ENCODE assay signal across 29 mouse cellular contexts in the genomic region with DNA sequence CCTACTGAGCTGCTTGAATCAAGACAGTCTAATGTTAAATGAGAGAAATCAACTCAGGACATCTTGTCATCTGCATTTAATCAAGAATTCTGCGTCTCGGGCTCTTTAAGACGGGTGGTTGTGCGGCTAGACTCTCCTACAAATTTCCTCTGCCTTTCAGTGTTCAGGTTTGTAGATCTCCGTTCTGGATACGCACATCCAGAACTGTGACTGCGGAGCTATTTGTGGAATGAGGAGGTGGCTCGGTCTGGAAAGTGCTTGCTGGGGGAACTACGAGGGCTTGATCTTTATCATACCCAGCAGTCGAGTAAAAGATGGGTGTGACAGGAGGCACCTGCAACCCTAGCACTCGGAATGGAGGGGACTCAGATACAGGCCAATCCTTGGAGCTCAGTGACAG.
DNase-seq lines count a peak whose midpoint lies in the region; ATAC-seq and TF ChIP-seq lines count a peak whose summit lies in the region.
"Had no signal": no experiment of that assay in that cellular context is flagged by ENCODE, and none has a peak within 500 bp of the region (broad histone marks: within the 10 kb centered on the region; RNA-seq: fewer than 3 reads in every experiment).

No protein-coding gene starts in this region.

- peaks cover 6% of the 10 kb centered on the region; the same call in 1 of the 2 replicates for H3K4me1 ChIP-seq in intestine, embryonic 16.5 days (ENCODE audit: control insufficient read depth, insufficient read depth, low read length)
- H3K4me1 ChIP-seq in intestine, postnatal 0 days (replicated peaks; ENCODE audit: control insufficient read depth, insufficient read depth, low read length): no peaks in the 10 kb centered on the region
- H3K4me1 ChIP-seq: forebrain, embryonic 10.5 days; forebrain, embryonic 13.5 days; hindbrain, embryonic 15.5 days had no signal

- no peak overlapping the region for H3K9ac ChIP-seq in intestine, embryonic 16.5 days (ENCODE audit: low read depth, low read length)
- H3K9ac ChIP-seq in intestine, postnatal 0 days (ENCODE audit: low read depth, low read length): no peak overlapping the region
- H3K9ac ChIP-seq: forebrain, embryonic 13.5 days; heart, embryonic 13.5 days; hindbrain, embryonic 12.5 days; hindbrain, embryonic 15.5 days had no signal

- H3K27me3 ChIP-seq in intestine, embryonic 16.5 days (replicated peaks; ENCODE audit: control insufficient read depth, insufficient read depth, low read length): no peaks in the 10 kb centered on the region
- no peaks in the 10 kb centered on the region for H3K27me3 ChIP-seq in intestine, postnatal 0 days (replicated peaks; ENCODE audit: control insufficient read depth, insufficient read depth, low read length)
- H3K27me3 ChIP-seq: CH12.LX; forebrain, embryonic 13.5 days; heart, embryonic 13.5 days; hindbrain, embryonic 12.5 days; hindbrain, embryonic 15.5 days; Patski had no signal

- H3K4me3 ChIP-seq in intestine, embryonic 16.5 days (ENCODE audit: low read length): no peak overlapping the region
- no peak overlapping the region for H3K4me3 ChIP-seq in intestine, postnatal 0 days (ENCODE audit: low read depth, low read length)
- H3K4me3 ChIP-seq: forebrain, embryonic 10.5 days; forebrain, embryonic 13.5 days; gastrocnemius, adult 2 months; heart, adult 2 months; heart, embryonic 10.5 days; heart, embryonic 13.5 days; hindbrain, embryonic 12.5 days; hindbrain, embryonic 15.5 days had no signal

- no peak for DNase-seq in frontal cortex, postnatal 14 days (ENCODE audit: low spot score in 2 of 2)
- peak; percentile 28 for DNase-seq in right cerebral cortex, adult 18-20 months
- DNase-seq in right cerebral cortex, postnatal 25 days: no peak
- no peak for DNase-seq in gastrocnemius, adult 8-10 months (ENCODE audit: low spot score in 2 of 2)
- DNase-seq: adrenal gland, postnatal 10 days; adrenal gland, postnatal 36 days; B cell, adult 2 months; cerebellum, adult 11 months; cerebellum, adult 2 months; cerebellum, adult 9-11 months; cerebellum, postnatal 25 days; gastrocnemius, adult 2 months; gastrocnemius, postnatal 25 days; heart, adult 2 months; heart, postnatal 14 days; kidney, adult 18-20 months had no signal

- H3K4me2 ChIP-seq in intestine, embryonic 16.5 days (ENCODE audit: low read depth, low read length): no peak overlapping the region
- H3K4me2 ChIP-seq in intestine, postnatal 0 days (replicated peaks; ENCODE audit: low read depth): no peak overlapping the region
- H3K4me2 ChIP-seq: forebrain, embryonic 13.5 days; heart, embryonic 13.5 days; hindbrain, embryonic 12.5 days; hindbrain, embryonic 15.5 days had no signal

- no peaks in the 10 kb centered on the region for H3K9me3 ChIP-seq in intestine, embryonic 16.5 days (ENCODE audit: control insufficient read depth, low read length)
- no peaks in the 10 kb centered on the region for H3K9me3 ChIP-seq in intestine, postnatal 0 days (ENCODE audit: control insufficient read depth)
- H3K9me3 ChIP-seq: forebrain, embryonic 10.5 days; forebrain, embryonic 13.5 days; G1E; heart, embryonic 10.5 days; heart, embryonic 13.5 days; hindbrain, embryonic 12.5 days; hindbrain, embryonic 15.5 days had no signal

- WGBS in intestine, embryonic 16.5 days: 64% methylated on average over 11 of the region's 11 CpGs
- WGBS in intestine, postnatal 0 days: 59% methylated on average over 11 of the region's 11 CpGs

- TF ChIP-seq CTCF in intestine, postnatal 0 days (IDR thresholded peaks at IDR 0.05; ENCODE audit: low read depth): no peak

- no peaks in the 10 kb centered on the region for H3K36me3 ChIP-seq in intestine, embryonic 16.5 days (ENCODE audit: control insufficient read depth, insufficient read depth, low read length)
- H3K36me3 ChIP-seq in intestine, postnatal 0 days (ENCODE audit: control insufficient read depth, insufficient read depth): no peaks in the 10 kb centered on the region
- H3K36me3 ChIP-seq: forebrain, embryonic 10.5 days; heart, embryonic 10.5 days; heart, embryonic 13.5 days; hindbrain, embryonic 12.5 days; hindbrain, embryonic 15.5 days had no signal

- H3K27ac ChIP-seq in intestine, embryonic 16.5 days (ENCODE audit: low read length): no peak overlapping the region
- H3K27ac ChIP-seq in intestine, postnatal 0 days (ENCODE audit: low read depth, low read length): no peak overlapping the region
- H3K27ac ChIP-seq: forebrain, embryonic 10.5 days; forebrain, embryonic 13.5 days; gastrocnemius, adult 2 months; heart, adult 2 months; heart, embryonic 10.5 days; heart, embryonic 13.5 days; hindbrain, embryonic 12.5 days; hindbrain, embryonic 15.5 days had no signal

- ATAC-seq in frontal cortex, adult (ENCODE audit: low TSS enrichment): peak; percentile 73
- 0 out of 2 replicates have a peak, but pooled peaks have one; percentile 45 for ATAC-seq in intestine, embryonic 16.5 days
- ATAC-seq in intestine, postnatal 0 days: no peak
- ATAC-seq: forebrain, embryonic 13.5 days; forebrain, embryonic 16.5 days; Patski had no signal
